Mouse (Mus musculus): ENCODE results near the gene Scamp5. TPM values are rescaled to one million over a fixed set of nuclear protein-coding genes. Genes with fewer than 3 reads are reported as not detected.

Gene Scamp5
- polyA plus RNA-seq, 1 experiment from 2014 or later: 3.5 TPM

DNA sequence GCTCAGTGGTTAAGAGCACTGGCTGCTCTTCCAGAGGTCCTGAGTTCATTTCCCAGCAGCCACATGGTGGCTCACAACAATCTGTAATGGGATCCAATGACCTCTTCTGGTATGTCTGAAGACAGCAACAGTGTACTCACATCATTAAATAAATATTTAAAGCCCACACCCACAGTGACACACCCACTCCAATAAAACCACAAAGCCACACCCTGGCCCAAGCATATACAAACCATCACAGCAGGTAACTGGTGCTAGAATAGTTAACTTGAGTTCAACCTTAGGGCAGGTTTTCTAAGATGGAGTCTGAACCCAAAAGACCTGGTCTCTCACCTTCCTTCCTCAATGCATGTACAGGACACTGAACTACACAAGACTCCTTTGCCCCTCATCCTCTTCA lies 27.1 kb upstream of the Scamp5 start:
- no peak for TF ChIP-seq EP300 (IDR thresholded peaks at IDR 0.05)
- no peak for TF ChIP-seq CTCF (IDR thresholded peaks at IDR 0.05)
- Histone ChIP-seq H3K9ac (replicated peaks; ENCODE audit: low read depth) (no peak overlapping the region), H3K27me3 (replicated peaks; ENCODE audit: insufficient read depth, low read length) (no peaks in the 10 kb centered on the region), H3K9me3 (ENCODE audit: low read length) (no peaks in the 10 kb centered on the region), H3K4me3 (ENCODE audit: low read depth, low read length) (no peak overlapping the region), H3K27ac (ENCODE audit: low read length) (no peak overlapping the region), H3K36me3 (ENCODE audit: insufficient read depth, low read length) (no peaks in the 10 kb centered on the region), H3K4me2 (replicated peaks; ENCODE audit: low read depth, low read length) (no peak overlapping the region), H3K4me1 (ENCODE audit: insufficient read depth, low read depth, low read length) (no peaks in the 10 kb centered on the region)
- DNase-seq (ENCODE audit: low spot score) (no peak), ATAC-seq (no peak)

DNA sequence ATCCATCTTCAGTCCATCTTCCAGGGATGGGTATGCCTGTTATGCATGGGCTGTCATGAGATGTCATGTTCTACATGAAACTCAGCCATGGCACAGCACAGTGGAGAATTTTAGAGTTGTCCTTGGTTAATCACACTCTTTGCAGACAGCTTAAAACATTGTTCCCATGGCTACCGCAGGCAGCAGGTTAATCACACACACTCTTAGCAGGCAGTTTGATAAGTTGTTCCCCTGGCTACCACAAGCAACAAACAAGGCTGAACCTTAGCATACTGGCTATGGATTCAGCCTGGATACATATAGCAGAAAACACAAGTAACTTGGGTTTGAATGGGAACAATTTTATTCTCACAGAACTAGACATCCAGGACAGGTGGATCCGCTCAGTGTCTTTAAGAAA lies 25.7 kb upstream of the Scamp5 start:
- 82% methylated on average over 2 of the region's 2 CpGs for WGBS
- ATAC-seq (no peak), DNase-seq (ENCODE audit: low spot score) (no peak)
- H3K27me3 ChIP-seq (replicated peaks; ENCODE audit: insufficient read depth, low read length): no peaks in the 10 kb centered on the region
- H3K4me1 ChIP-seq (ENCODE audit: insufficient read depth, low read depth, low read length): no peaks in the 10 kb centered on the region
- H3K27ac ChIP-seq (ENCODE audit: low read length): no peak overlapping the region
- TF ChIP-seq EP300 (IDR thresholded peaks at IDR 0.05): no peak
- no peaks in the 10 kb centered on the region for H3K9me3 ChIP-seq (ENCODE audit: low read length)
- H3K9ac ChIP-seq (replicated peaks; ENCODE audit: low read depth): no peak overlapping the region
- no peak overlapping the region for H3K4me3 ChIP-seq (ENCODE audit: low read depth, low read length)
- H3K4me2 ChIP-seq (replicated peaks; ENCODE audit: low read depth, low read length): no peak overlapping the region
- H3K36me3 ChIP-seq (ENCODE audit: insufficient read depth, low read length): no peaks in the 10 kb centered on the region

DNA sequence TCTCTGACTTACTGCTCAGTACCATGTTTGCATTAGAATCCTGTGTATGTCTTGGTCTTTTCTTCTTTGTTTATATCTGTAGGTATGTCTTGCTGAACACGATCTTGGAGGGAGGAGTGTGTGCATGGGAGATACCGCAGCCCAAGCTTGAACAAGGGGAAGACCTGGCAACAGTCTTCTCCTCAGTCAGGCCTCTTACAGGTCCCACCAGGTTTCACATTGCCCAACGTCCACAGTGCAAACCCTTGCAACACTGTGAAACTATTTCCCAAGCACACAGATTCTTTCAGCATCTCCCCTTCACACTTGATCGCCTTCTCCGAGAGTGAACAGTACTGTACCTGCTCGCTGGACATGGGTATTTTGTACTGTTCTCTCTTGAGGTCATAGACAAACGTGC lies 19.9 kb upstream of the Scamp5 start:
- H3K27me3 ChIP-seq (replicated peaks; ENCODE audit: insufficient read depth, low read length): no peaks in the 10 kb centered on the region
- WGBS: 61% methylated on average over 7 of the region's 7 CpGs
- TF ChIP-seq CTCF (IDR thresholded peaks at IDR 0.05) (no peak), EP300 (IDR thresholded peaks at IDR 0.05) (no peak)
- H3K27ac ChIP-seq (ENCODE audit: low read length): no peak overlapping the region
- ATAC-seq: no peak
- H3K4me1 ChIP-seq (ENCODE audit: insufficient read depth, low read depth, low read length): no peaks in the 10 kb centered on the region
- no peaks in the 10 kb centered on the region for H3K36me3 ChIP-seq (ENCODE audit: insufficient read depth, low read length)
- H3K9ac ChIP-seq (replicated peaks; ENCODE audit: low read depth): no peak overlapping the region
- H3K4me2 ChIP-seq (replicated peaks; ENCODE audit: low read depth, low read length): no peak overlapping the region
- no peaks in the 10 kb centered on the region for H3K9me3 ChIP-seq (ENCODE audit: low read length)
- H3K4me3 ChIP-seq (ENCODE audit: low read depth, low read length): no peak overlapping the region
- no peak for DNase-seq (ENCODE audit: low spot score)

DNA sequence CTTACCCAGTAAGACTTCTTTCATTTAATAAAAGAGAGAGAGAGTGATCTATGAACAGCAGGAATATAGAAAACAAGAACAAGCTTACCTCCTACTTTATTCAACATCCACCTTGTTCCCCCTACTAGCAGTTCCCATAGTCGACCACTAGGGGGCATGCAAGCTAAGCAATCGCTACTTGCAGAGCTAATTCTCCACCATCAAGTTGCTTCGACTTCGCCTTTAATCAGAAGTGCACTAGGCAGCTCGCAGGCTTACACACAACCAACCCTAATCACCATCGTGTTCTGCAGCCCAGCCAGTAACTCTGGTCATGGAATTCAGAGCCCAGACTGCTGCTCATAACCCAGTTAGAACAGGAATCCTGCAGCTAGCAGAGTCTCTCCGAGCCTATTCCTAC lies 17.9 kb upstream of the Scamp5 start:
- H3K4me1 ChIP-seq (ENCODE audit: insufficient read depth, low read depth, low read length): no peaks in the 10 kb centered on the region
- H3K4me2 ChIP-seq (replicated peaks; ENCODE audit: low read depth, low read length): no peak overlapping the region
- no peaks in the 10 kb centered on the region for H3K36me3 ChIP-seq (ENCODE audit: insufficient read depth, low read length)
- TF ChIP-seq CTCF (IDR thresholded peaks at IDR 0.05) (peak; percentile 98), EP300 (IDR thresholded peaks at IDR 0.05) (no peak)
- H3K9me3 ChIP-seq (ENCODE audit: low read length): no peaks in the 10 kb centered on the region
- no peaks in the 10 kb centered on the region for H3K27me3 ChIP-seq (replicated peaks; ENCODE audit: insufficient read depth, low read length)
- ATAC-seq: peak; percentile 37
- no peak overlapping the region for H3K4me3 ChIP-seq (ENCODE audit: low read depth, low read length)
- no peak overlapping the region for H3K27ac ChIP-seq (ENCODE audit: low read length)
- no peak overlapping the region for H3K9ac ChIP-seq (replicated peaks; ENCODE audit: low read depth)
- 15% methylated on average over 7 of the region's 7 CpGs for WGBS
- peak; percentile 89 for DNase-seq (ENCODE audit: low spot score)

- no peaks in the 10 kb centered on the region for H3K9me3 ChIP-seq (ENCODE audit: low read length)
- peaks cover 6% of the 10 kb centered on the region; the same call in 1 of the 2 replicates for H3K4me1 ChIP-seq (ENCODE audit: insufficient read depth, low read depth, low read length)
- no peaks in the 10 kb centered on the region; the same call in 1 of the 2 replicates for H3K27me3 ChIP-seq (replicated peaks; ENCODE audit: insufficient read depth, low read length)
- DNase-seq (ENCODE audit: low spot score) (no peak), ATAC-seq (no peak)
- no peak overlapping the region for H3K9ac ChIP-seq (replicated peaks; ENCODE audit: low read depth)
- H3K36me3 ChIP-seq (ENCODE audit: insufficient read depth, low read length): no peaks in the 10 kb centered on the region
- H3K4me3 ChIP-seq (ENCODE audit: low read depth, low read length): no peak overlapping the region
- WGBS: 56% methylated on average over 4 of the region's 4 CpGs
- H3K4me2 ChIP-seq (replicated peaks; ENCODE audit: low read depth, low read length): no peak overlapping the region
- TF ChIP-seq EP300 (IDR thresholded peaks at IDR 0.05): no peak
- no peak for TF ChIP-seq CTCF (IDR thresholded peaks at IDR 0.05)
- H3K27ac ChIP-seq (ENCODE audit: low read length): no peak overlapping the region
These were observed 1.1 kb upstream of the Scamp5 start for GRCm38 (mm10) chr9:57468914-57469313.

DNA sequence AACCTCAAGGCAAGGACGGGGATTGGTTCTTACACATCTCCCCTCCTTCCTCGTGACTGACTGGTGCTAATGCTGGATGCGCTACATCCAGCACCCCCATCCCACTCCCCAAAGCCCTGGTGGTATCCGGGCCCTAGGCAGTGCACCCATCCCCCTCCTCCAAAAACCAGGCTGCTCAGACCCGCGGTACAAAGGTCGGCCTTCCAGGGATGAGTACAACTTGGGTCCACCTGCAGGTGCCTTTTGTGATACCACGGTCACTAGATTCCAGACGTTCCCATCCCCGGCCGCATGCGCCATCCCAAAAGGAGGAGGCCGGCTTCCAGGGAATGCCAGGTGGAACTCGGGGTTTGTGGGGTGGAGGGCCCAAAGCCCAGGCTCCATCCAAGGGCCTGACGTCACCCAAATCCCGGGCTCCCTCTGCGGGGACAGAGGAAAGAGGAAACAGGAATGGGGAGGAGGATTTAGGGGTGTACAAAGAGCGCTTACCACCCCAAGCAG lies 539 bp downstream of the Scamp5 start:
- DNase-seq (ENCODE audit: low spot score) (no peak), ATAC-seq (peak; percentile 18)
- Histone ChIP-seq H3K27me3 (replicated peaks; ENCODE audit: insufficient read depth, low read length) (no peaks in the 10 kb centered on the region; the same call in 1 of the 2 replicates), H3K36me3 (ENCODE audit: insufficient read depth, low read length) (no peaks in the 10 kb centered on the region), H3K9ac (replicated peaks; ENCODE audit: low read depth) (peak overlapping the region; percentile 48), H3K4me1 (ENCODE audit: insufficient read depth, low read depth, low read length) (peaks cover 6% of the 10 kb centered on the region; the same call in 1 of the 2 replicates), H3K9me3 (ENCODE audit: low read length) (no peaks in the 10 kb centered on the region), H3K27ac (ENCODE audit: low read length) (no peak overlapping the region), H3K4me3 (ENCODE audit: low read depth, low read length) (peak overlapping the region; percentile 55), H3K4me2 (replicated peaks; ENCODE audit: low read depth, low read length) (peak overlapping the region; percentile 88)
- whole genome bisulfite sequencing: 3% methylated on average over 18 of the region's 18 CpGs
- TF ChIP-seq CTCF (IDR thresholded peaks at IDR 0.05): no peak
- TF ChIP-seq EP300 (IDR thresholded peaks at IDR 0.05): no peak

DNA sequence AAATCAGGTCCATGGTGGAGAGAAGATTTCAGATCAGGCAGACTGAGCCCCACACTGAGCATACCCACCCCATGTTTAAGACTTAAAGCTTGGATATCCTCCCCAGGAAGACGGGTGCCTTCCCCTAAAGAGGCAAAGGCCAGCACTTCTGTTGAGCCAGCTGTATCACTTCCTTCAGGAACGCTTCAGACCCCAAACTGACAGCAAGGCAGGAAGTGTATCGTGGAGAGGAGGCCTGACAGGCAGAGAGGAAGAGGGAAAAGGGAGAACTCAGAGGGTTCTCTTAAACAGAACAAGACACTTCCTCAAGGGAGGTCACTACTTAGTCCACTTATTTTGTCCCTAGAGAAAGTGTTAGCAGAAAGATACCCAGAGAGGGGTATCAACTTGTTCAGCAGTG lies 1.8 kb downstream of the Scamp5 start:
- peaks cover 6% of the 10 kb centered on the region; the same call in 1 of the 2 replicates for H3K4me1 ChIP-seq (ENCODE audit: insufficient read depth, low read depth, low read length)
- no peak overlapping the region for H3K27ac ChIP-seq (ENCODE audit: low read length)
- H3K27me3 ChIP-seq (replicated peaks; ENCODE audit: insufficient read depth, low read length): no peaks in the 10 kb centered on the region; the same call in 1 of the 2 replicates
- no peak for TF ChIP-seq EP300 (IDR thresholded peaks at IDR 0.05)
- TF ChIP-seq CTCF (IDR thresholded peaks at IDR 0.05): no peak
- no peak for DNase-seq (ENCODE audit: low spot score)
- H3K9ac ChIP-seq (replicated peaks; ENCODE audit: low read depth): no peak overlapping the region
- no peaks in the 10 kb centered on the region for H3K36me3 ChIP-seq (ENCODE audit: insufficient read depth, low read length)
- WGBS: 40% methylated on average over 3 of the region's 3 CpGs
- no peak for ATAC-seq
- H3K4me3 ChIP-seq (ENCODE audit: low read depth, low read length): no peak overlapping the region
- no peak overlapping the region for H3K4me2 ChIP-seq (replicated peaks; ENCODE audit: low read depth, low read length)
- H3K9me3 ChIP-seq (ENCODE audit: low read length): no peaks in the 10 kb centered on the region

Data from lung, postnatal 0 days (tissue).